Mouse (Mus musculus) left cerebral cortex, postnatal 25 days (tissue): Measurements from ENCODE around the gene Gm26620. TPM values are rescaled to one million over a fixed set of nuclear protein-coding genes. Genes with fewer than 3 reads are reported as not detected.

ENCODE experiments used
- DNase-seq, 2 experiments: peaks; one replicate each; pipeline ENCODE4 v3.0.0; 2022; ENCODE audit warnings: low spot score in 2 of 2, mixed read lengths in 1 of 2
- intact Hi-C: fragments of 180-260 bp; cut with DNase I; formaldehyde crosslinking; loops from one replicate; pipeline ENCODE4 v1.15.1; 2025
- total RNA-seq, 2 experiments: library from RNA; stranded (reverse); gene quantifications; 2 replicates each; pipeline ENCODE4 v1.2.3; 2021

Gene Gm26620
- 1 to 10 TPM in 1 of 2 experiments, under 1 TPM in 1; 0.43 to 1.4 TPM for total RNA-seq

DNA sequence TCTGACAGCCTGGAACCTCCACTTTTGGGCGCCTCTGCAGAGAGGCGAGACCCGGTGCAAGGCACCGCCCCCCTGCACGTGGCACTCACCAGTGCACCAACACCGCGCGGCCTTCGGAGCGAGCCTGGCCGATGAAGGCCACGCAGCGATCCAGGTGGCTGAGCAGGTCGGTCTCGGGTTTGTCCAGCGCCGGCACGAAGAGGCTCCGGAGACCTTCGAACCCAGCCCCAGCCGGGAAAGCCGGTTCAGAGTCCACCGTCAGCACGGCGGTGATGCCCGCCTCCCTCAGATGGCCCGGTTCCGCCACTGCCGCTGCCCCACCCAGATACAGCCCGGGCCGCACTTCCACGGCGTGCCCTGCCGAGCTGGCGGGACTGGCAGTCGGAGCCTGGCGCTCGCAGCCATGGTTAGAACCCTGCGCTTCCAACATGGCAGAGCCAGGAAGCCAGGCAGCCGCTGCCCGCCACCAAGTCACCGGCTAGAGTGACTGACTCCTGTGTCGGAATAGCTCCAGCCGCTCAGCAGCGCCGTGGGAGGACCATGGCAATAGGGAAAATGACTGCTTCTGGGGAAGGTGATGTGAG is at the start of gene Gm26620, which contains the start of gene Dusp12:
Gm26620 (plus strand) TSS at position 88 of the 584 bp plus-strand sequence.
Dusp12 (minus strand) TSS at position 563 of the 584 bp plus-strand sequence.
- DNase-seq: peak; percentile 90 to 95
- intact Hi-C loops: no loop called here

DNA sequence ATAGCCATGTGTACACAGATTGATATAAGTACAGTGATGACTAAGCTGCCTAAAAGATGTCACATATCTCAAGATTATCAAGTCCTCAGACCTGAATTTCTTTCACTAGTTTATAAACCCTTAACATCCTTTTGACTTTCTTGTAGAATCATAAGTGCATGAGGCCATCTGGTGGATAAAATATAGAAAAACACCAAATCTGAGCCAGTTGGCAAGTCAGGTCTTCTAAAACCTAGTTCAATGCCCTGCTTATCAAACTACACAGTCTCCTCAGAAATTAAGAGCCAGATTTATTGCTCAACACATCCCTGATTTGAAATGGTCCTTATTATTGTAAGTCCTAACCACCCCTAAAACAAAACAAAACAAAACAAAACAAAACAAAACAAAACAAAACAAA is 45.2 kb upstream of the Gm26620 start:
- DNase-seq: peak in 1 of 2 experiments; percentile 71
- intact Hi-C loops: loop anchor here (1.0 to 10.0 kb wide), 2 partner anchors 207 to 545 kb away; no protein-coding TSS in a partner anchor

DNA sequence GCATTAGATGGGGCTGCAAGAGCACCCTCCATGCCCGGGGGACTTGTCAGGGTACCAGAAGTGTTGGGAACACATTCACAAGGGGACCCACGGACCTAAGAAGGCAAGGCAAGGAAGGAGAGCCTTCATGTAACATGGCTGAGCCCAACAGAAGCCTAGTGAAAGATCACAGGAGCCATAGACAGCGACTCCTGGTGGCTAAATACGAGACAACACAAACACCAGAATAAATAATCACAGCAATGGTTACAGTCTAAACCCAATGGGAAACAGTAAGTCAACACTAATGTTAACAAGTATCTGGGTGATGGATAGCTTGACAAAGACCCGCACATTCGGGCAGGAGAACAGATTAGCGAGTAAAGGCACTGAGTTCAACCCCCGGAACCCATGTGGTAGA is 40.5 kb upstream of the Gm26620 start:
- intact Hi-C loops: loop anchor here (10.0 kb wide), 1 partner anchor 550 kb away; no protein-coding TSS in a partner anchor
- DNase-seq: no peak

DNA sequence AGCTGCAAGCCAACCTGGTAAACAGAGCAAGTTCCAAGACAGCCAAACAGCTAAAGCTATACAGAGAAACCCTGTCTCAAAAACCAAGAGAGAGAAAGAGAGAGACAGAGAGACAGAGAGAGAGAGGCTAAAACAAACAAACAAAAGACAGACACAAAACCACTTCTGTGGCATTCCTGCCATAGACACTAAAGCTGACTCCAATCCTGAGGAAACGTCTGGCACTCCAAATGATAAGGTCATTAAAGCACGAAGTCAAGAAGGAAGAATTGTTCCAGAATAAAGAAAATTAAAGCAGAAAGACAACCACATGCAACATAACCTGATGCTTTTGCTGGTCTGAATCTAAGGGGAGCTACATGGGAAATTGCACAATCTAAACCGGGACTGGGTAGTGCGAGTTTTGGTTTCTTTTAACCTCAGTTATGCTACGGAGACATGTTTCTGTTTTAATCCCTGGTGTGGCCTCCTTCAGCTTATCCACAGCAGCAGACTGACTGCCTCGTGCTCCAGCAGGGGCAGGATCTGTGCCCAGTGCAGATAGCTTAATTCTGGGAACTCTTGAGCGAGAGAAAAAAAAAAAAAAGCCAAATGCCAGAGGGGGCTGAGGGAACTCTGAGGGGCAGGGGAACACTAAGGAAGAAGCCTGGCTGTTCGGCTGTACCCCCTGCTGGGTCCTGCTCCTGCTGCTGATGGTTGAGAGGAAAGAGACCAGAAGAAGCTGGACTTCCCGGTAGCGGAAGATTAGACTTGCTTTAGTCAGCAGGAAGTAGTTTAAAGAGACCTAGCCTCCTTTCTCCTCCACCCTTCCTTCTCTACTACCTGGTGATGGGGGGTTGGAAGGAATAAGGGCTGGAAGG is 39.2 kb upstream of the Gm26620 start:
- intact Hi-C loops: loop anchor here (10.0 kb wide), 1 partner anchor 551 kb away; no protein-coding TSS in a partner anchor
- DNase-seq: no peak

DNA sequence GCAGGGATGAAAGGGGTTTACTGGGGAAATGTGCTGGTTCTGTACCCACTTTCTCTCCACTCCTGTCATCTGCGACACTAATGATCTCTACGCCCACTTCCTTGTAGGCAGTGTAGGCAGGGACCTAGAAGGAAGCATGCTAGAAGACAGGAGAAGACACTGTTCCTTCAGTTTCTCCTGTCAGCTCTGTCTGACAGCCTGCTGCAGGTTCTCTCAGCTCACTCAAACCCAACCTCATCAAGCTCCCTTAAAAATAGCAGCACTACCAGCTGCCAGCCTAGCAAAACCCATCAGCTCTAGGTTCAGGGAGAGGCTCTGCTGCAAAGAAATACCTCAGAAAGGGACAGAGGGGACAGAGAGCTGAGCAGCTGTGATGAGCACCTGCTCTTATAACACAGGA is 34.9 kb upstream of the Gm26620 start:
- intact Hi-C loops: no loop called here
- DNase-seq: peak in 1 of 2 experiments; percentile 52

DNA sequence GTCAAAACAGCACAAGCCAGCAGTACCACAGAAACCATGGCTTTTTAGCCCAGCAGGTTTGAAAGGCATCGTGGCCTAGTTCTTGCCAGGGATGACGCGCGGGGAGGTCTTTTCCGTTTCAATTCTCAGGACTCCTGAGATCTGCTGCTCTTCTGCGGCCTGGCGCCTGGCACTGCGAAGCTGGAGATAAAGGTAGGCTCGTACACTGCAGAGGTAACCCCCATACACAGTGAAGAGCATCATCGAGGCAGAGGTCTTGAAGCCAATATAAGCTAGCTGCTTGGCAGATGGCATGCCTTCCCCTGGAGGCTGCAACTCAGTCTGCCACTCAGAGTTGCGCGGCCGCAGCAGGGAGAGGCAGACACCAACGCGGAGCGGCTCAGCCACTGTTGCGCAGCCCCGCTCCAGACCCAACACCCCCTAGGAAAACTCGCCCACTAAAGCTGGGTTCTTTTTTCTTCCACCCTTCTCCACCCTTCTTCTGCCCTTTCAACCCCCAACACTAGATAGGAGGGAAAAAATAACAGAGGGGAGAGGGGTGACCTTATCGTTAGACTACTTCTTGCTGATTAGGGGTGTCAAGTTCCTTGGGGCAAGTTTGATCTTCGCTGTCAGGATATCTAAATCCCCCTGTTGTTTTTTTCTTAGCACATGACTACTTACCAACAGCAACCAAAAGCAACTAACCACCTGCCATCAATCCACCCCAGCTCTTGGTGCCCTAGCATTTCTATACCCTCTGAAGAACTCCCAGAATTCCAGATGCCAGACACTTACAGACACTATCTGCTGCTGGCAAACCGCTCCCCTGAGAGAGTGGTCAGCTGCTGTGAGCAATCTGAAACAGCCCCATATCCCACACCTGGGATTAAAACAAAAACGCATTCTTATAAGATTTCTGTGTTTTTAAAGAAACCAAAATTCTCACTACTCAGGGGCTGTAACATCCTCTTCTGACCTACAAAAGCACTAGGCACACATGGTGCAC is 33.9 kb upstream of the Gm26620 start:
- no peak for DNase-seq
- intact Hi-C loops: no loop called here

DNA sequence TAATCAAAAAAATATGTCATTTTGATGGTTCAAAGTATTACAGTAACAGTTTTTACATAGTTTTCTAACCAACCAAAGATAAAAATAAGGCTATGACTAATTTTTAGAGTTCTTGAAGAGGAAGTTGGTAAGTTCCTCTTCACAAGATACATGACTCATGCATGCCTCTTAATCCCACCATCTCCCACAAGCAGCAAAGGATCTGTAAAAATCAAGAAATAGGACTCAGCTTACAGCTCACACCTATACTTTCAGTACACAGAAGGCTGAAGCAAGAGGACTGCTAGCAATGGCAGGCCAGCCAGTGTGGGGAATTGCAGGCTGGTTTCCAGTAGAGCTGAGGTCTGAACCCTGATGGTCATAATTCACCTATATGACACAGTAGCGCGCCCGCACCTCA is 31.3 kb upstream of the Gm26620 start:
- intact Hi-C loops: no loop called here
- peak in 1 of 2 experiments; percentile 83 for DNase-seq

DNA sequence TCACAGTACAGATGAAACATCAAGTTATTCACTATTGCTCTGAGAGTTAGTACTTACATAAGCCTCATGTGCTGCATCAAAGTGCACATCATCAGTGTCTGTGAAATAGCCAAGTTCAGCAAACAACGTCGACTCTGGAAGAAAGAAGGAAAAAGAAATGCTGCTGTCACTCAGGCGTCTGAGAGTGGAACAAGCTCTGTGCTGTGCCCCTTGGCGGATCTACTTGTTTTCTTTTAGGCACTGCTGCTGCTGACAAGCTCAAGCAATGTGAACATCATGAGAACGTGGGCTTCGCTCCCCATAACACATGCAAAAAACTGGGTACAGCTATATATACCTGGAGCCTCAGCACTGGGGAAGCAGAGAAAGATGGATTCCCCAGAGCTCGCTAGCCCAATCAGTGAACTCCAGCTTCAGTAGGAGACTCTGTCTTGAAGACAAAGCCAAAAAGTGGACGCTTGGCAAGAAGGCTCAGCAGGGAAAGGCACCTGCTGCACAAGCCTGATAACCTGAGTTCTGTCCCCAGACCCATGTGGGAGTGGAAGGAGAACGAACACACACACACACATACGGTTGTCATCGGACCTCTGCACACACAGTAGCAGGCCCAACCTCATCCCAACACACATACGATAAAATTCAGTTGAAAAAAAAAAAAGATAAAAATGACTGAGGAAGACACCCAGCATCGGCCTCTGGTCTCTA is 29.7 kb upstream of the Gm26620 start:
- intact Hi-C loops: no loop called here
- DNase-seq: peak in 1 of 2 experiments; percentile 52

DNA sequence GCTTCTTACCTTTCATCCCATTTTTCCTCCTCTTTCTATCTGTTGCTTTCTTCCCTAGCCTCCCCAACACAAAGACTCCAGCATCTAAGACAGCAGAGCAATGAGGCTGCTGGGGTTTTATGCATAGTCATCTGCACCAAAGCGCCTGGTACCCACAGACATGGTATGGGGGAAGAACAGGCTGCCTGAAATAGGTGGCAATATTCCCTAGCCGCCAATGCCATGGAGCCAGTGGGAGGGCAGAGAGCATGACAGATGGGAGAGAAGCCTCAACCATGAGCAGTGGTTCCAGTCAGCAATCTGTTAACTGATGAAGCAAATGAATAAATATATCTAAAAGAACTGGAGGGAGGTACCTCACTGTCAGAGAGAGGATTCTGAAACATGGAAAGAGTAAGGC is 27.5 kb upstream of the Gm26620 start:
- intact Hi-C loops: no loop called here
- DNase-seq: peak in 1 of 2 experiments; percentile 78

DNA sequence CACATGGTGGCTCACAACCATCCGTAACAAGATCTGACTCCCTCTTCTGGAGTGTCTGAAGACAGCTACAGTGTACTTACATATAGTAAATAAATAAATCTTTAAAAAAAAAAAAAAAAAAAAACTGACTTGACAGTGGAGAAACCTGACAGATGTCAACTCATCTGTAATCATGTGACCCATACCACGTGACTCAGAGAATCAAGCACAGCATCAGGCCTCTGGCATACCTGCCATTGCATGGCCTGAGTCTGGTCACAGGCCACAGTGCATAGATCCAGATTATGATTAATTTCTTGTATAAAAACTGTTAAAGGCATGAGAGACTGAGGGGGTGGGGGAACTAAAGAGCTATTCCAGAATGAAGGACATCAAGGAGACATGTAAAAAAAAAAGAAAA is 26.0 kb upstream of the Gm26620 start:
- intact Hi-C loops: no loop called here
- no peak for DNase-seq

DNA sequence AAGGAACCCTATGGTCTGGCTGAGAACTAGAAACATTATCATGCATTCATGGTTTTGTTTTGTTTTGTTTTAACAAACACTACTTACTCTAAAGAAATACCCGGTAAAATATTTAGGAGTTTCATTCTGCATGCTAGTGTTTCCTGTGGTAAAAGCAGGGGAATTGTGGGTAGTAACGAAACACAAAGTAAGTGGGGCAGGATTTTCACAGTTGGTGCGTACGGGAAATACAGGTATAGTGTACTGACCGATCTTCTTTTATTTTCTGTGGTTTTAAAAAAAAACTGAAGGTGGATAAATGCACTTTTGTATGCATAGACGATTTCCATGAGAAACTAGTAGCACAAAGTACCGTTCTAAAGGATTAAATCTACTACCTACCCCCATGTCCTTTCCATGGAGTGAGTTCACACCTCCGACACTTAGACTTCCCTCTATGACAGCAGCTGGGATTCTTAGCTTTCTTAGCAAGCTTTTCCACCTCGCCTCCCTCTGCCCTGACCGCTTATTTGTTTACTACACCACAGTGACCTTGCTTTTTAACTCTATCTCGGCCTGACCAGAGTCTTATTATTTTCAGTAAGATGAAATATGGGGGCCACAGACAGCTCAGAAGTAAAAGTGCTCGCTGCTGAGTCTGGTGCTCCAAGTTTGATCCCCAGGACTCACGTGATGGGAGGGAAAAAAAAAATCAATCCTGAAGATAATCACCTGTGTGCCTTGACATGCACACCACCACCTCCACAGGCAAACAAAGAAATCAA is 23.0 kb upstream of the Gm26620 start:
- DNase-seq: no peak
- intact Hi-C loops: no loop called here

DNA sequence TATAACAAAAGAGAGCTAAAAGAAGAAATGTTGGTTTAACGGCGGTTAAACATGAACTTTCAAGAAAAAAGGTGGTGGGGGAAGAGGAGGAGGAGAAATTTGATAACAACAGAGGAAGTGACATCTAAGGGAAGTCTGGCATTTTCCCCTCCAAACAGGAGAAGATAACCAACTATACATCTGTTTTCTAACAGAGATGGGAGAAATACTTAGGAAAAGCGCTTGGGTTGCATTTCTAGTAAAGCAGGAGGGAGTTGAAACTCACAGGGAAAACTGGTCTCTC is 22.5 kb upstream of the Gm26620 start:
- intact Hi-C loops: no loop called here
- no peak for DNase-seq

DNA sequence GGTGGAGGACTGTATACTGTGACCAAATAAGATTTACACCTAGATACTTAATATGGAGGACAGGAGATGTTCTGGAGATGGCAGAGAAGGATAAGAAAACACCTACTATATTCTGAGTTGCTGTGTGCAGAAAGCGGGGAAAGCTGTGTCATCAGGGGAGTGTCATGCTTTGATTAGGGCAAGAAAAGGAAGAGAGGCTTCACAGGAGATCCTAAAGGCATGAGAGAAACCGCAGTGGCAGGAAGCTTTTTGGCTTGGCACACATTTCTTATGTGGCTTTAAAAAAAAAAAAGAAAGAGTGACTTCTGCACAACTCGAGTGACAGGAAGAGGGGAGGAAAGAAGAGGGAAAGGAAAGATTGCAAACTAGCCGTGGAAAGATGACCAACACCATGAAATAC is 21.8 kb upstream of the Gm26620 start:
- intact Hi-C loops: no loop called here
- no peak for DNase-seq

DNA sequence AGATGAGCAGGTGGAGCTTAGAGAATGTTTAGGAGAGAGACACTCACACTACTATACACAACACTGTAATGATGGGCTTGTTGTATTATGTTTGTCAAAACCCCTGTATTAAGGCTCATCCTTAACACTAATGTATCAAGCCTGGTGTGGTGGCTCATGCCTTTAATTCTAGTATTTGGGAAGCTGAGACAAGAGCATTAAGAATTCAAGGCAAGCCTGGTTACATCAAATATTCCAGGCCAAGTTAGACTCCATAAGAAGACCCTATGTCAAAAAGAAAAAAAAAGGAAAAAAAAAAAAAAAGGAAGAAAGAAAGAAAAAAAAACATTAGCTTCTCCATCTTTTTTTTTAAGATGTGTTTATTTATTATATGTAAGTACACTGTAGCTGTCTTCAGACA is 20.6 kb upstream of the Gm26620 start:
- DNase-seq: no peak
- intact Hi-C loops: no loop called here

DNA sequence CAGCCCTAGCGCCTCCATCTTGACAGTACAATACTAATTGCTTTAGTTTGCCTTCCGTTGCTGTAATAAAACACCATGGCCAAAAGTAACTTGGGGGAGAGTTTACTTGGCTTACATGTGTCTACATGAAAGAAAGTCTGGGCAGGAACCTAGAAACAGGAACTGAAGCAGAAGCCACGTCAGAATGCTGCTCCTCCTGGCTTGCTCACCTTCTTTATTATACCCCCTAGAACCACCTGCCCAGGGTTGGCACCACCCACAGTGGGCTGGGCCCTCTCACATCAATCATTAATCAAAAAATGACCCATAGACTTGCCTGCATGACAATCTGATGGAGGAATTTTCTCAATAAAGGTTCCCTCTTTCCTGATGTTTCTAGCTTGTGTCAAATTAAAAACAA is 20.1 kb upstream of the Gm26620 start:
- intact Hi-C loops: no loop called here
- DNase-seq: no peak

DNA sequence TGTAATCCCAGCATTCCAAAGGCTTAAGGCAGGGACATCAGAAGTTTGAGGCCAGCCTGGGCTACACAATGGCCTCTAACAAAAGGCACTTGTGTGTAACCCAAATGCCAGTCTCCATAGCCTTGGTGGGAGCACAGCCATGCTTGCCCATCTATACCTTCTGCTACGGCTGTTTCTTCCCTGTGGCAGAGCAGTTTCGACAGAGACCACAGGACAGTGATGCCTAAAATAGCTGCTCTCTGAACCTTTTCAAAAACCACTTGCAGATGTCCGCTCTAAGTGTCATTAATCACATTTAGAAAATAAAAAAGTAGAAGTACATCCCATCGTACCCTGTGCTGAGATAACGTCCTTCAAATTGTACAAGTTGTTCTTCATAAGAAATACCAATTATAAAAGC is 19.5 kb upstream of the Gm26620 start:
- intact Hi-C loops: no loop called here
- no peak for DNase-seq

DNA sequence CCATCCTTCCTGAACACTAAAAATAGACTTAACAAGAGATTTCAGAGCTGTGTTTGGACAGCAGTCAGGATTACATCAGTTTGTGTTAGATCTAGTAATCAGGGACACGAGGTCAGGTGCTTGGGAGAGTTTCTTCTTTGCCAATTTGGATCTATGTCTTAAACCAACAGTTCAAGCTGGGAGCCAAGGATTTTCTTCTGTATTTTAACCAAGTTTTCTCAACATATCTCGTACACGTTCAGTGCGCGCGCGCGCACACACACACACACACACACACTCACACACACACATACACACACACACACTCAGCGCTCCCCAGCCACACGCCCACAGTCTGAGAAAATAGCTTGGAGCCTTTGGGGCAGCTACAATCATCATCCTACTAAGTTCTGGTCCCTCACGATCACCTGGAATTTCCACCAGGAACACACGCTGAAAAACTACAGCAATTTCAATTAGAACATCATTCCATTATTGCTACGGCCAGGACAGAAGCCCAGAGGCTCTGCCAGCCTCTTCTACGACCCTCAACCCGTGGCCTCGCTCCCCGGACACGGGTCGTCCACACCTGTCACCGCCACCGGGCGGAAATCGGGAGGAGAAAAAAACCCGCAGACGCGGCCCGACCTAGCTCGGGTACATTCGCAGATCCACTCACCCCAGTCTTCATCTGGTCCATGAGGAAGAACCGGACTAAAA is 17.7 kb upstream of the Gm26620 start:
- intact Hi-C loops: no loop called here
- peak; percentile 38 to 51 for DNase-seq

DNA sequence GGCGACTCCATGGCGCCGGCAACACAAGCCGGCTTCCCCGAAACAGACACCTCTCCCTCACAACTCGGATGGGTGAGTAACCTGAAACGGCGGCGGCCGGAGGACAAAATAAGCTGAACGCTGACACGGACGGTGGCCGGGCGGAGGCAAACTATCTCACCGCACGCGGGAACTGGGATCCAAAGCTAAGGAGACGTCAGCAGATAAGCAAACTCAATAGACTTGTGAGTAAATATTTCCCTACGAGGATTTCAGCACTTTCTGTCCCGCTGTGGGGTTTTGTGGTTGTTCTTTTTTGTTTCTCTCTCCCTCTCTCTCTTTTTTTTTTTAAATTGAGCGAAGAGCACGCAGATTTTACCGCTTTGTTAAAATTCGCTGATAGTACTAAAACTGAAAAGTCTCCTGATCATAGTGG is 17.2 kb upstream of the Gm26620 start, which contains the start of gene Atf6:
Atf6 (minus strand) TSS at position 81 of the 415 bp plus-strand sequence.
- intact Hi-C loops: no loop called here
- peak; percentile 95 to 98 for DNase-seq
